Mouse (Mus musculus): ENCODE data around the gene Elmsan1.

GRCm38 (mm10) chr12:84219121-84219561, 460 bp upstream of the Elmsan1 start:
- no peak for TF ChIP-seq POLR2A (IDR thresholded peaks at IDR 0.05; ENCODE audit: control insufficient read depth, extremely low read depth, insufficient read depth, low read length, poor library complexity)
- TF ChIP-seq CTCF (IDR thresholded peaks at IDR 0.05; ENCODE audit: borderline replicate concordance, control insufficient read depth, extremely low read depth, insufficient read depth, low read length, poor library complexity) = no peak
